Mouse (Mus musculus) cerebellum, adult 2 months (tissue): ENCODE results near the gene Kmt2e.

Experiments
- CTCF ChIP-seq: fragments of 200-500 bp; IDR thresholded peaks from 2 replicates; pipeline ENCODE4 v1.5.1; 2011; ENCODE audit warnings: low read depth, mild to moderate bottlenecking, control low read depth, low read length, moderate library complexity, borderline replicate concordance; ENCODE audit not compliant: insufficient read depth
- POLR2A ChIP-seq: fragments of 200-500 bp; IDR thresholded peaks from 2 replicates; pipeline ENCODE4 v1.6.1; 2011; ENCODE audit warnings: low read length, control low read depth, borderline replicate concordance; ENCODE audit not compliant: insufficient read depth

- TF ChIP-seq POLR2A: no peak
- TF ChIP-seq CTCF: no peak
Measured at GRCm38 (mm10) chr5:23483811-23484210, 49.6 kb downstream of the Kmt2e start.
